Mouse (Mus musculus) heart, embryonic 10.5 days (tissue): ENCODE results near the gene Apof. TPM values are rescaled to one million over a fixed set of nuclear protein-coding genes. Genes with fewer than 3 reads are reported as not detected.
"Not testable (repeated sequence)": the region's sequence is repeated elsewhere in the genome, so short reads cannot be mapped to it uniquely, and the experiment has no call there.

Experiments used
- DNase-seq: peaks from one replicate; pipeline ENCODE4 v3.0.0-alpha.2; 2017; ENCODE audit warnings: low spot score
- H3K27ac ChIP-seq: fragments of 300-500 bp; sonication (generic); 2 replicates; pipeline ENCODE4 v1.5.1; 2016; ENCODE audit warnings: mild to moderate bottlenecking
- H3K27me3 ChIP-seq: fragments of 300-500 bp; sonication (generic); 2 replicates; pipeline ENCODE4 v1.6.1; 2016; ENCODE audit warnings: mild to moderate bottlenecking; ENCODE audit not compliant: poor library complexity, insufficient read depth, severe bottlenecking
- H3K36me3 ChIP-seq: fragments of 300-500 bp; sonication (generic); 2 replicates; pipeline ENCODE4 v1.6.1; 2016; ENCODE audit warnings: mild to moderate bottlenecking, moderate library complexity
- H3K4me1 ChIP-seq: fragments of 300-500 bp; sonication (generic); 2 replicates; pipeline ENCODE4 v1.6.1; 2016; ENCODE audit warnings: mild to moderate bottlenecking
- H3K4me3 ChIP-seq: fragments of 300-500 bp; sonication (generic); 2 replicates; pipeline ENCODE4 v1.5.1; 2016; ENCODE audit warnings: mild to moderate bottlenecking, moderate library complexity
- H3K9me3 ChIP-seq: fragments of 300-500 bp; sonication (generic); 2 replicates; pipeline ENCODE4 v1.6.1; 2016; ENCODE audit warnings: mild to moderate bottlenecking, moderate library complexity
- WGBS: fragments of 180-500 bp; shearing (Covaris S2); methylation state at CpG from one replicate; pipeline ENCODE4 v1.1.7; 2016; 5-methylcytosine and 5-hydroxymethylcytosine counted together
- polyA plus RNA-seq: library from polyadenylated mRNA; unstranded; fragments of >200 nt; fragmentation: Nextera tagmentation; extraction: Ambion mirVana; gene quantifications from 2 replicates; pipeline ENCODE4 v1.2.1, GENCODE M21; 2016

The Apof gene
- polyA plus RNA-seq, 1 experiment from 2014 or later, result 3.9 TPM

- Histone ChIP-seq H3K4me3 (no peak overlapping the region), H3K27me3 (no peaks in the 10 kb centered on the region), H3K9me3 (no peaks in the 10 kb centered on the region), H3K27ac (no peak overlapping the region), H3K36me3 (no peaks in the 10 kb centered on the region), H3K4me1 (peaks cover 2% of the 10 kb centered on the region; the same call in 1 of the 2 replicates)
- DNase-seq, result no peak
- 72% methylated on average over 6 of the region's 6 CpGs for WGBS
These were observed 4.8 kb upstream of the Apof start for GRCm38 (mm10) chr10:128263393-128264310.

- peak overlapping the region; percentile 92; the same call in 1 of the 2 replicates for H3K4me3 ChIP-seq
- no peak for DNase-seq
- H3K9me3 ChIP-seq, result no peaks in the 10 kb centered on the region
- peaks cover 16% of the 10 kb centered on the region; the same call in 1 of the 2 replicates for H3K4me1 ChIP-seq
- H3K27me3 ChIP-seq, result no peaks in the 10 kb centered on the region
- peak overlapping the region; percentile 91; the same call in 1 of the 2 replicates for H3K27ac ChIP-seq
- WGBS, result 83% methylated on average over 16 of the region's 16 CpGs
- no peaks in the 10 kb centered on the region for H3K36me3 ChIP-seq
These were observed 887 bp downstream of the Apof start for GRCm38 (mm10) chr10:128269206-128269910.

- Histone ChIP-seq H3K4me3 (peak within 1 kb of the TSS; percentile 92), H3K36me3 (0 out of 2 replicates have a peak, but pooled peaks cover 3% of the 10 kb centered on the region), H3K27ac (peak within 1 kb of the TSS; percentile 91), H3K9me3 (no peaks in the 10 kb centered on the region), H3K4me1 (peaks cover 16% of the 10 kb centered on the region; the same call in 1 of the 2 replicates), H3K27me3 (no peaks in the 10 kb centered on the region)
- peak; percentile 100 for DNase-seq
- WGBS, result under 1% methylated on average over 43 of the region's 43 CpGs
These were observed 1.9 kb downstream of the Apof start, which contains the start of gene Stat2 for GRCm38 (mm10) chr10:128270287-128270841. Stat2 (plus strand) TSS chr10:128270559.

- peak overlapping the region; percentile 91 for H3K27ac ChIP-seq
- no peaks in the 10 kb centered on the region for H3K9me3 ChIP-seq
- WGBS, result 35% methylated on average over 7 of the region's 7 CpGs
- peaks cover 16% of the 10 kb centered on the region; the same call in 1 of the 2 replicates for H3K4me1 ChIP-seq
- 0 out of 2 replicates have a peak, but pooled peaks cover 3% of the 10 kb centered on the region for H3K36me3 ChIP-seq
- peak overlapping the region; percentile 92 for H3K4me3 ChIP-seq
- no peaks in the 10 kb centered on the region for H3K27me3 ChIP-seq
- DNase-seq, result no peak
These were observed 2.4 kb downstream of the Apof start for GRCm38 (mm10) chr10:128270866-128271265.

- Histone ChIP-seq H3K27me3 (no peaks in the 10 kb centered on the region), H3K27ac (no peak overlapping the region), H3K4me3 (no peak overlapping the region), H3K36me3 (peaks cover 8% of the 10 kb centered on the region), H3K9me3 (no peaks in the 10 kb centered on the region), H3K4me1 (peaks cover 16% of the 10 kb centered on the region; the same call in 1 of the 2 replicates)
- 57% methylated on average over 2 of the region's 2 CpGs for WGBS
- no peak for DNase-seq
These were observed 3.4 kb downstream of the Apof start for GRCm38 (mm10) chr10:128271883-128272282.

GRCm38 (mm10) chr10:128272819-128273439, 4.5 kb downstream of the Apof start:
- peaks cover 16% of the 10 kb centered on the region; the same call in 1 of the 2 replicates for H3K4me1 ChIP-seq
- H3K4me3 ChIP-seq, H3K9me3 ChIP-seq, H3K27ac ChIP-seq, H3K27me3 ChIP-seq, DNase-seq: not testable (repeated sequence)
- H3K36me3 ChIP-seq, result peaks cover 15% of the 10 kb centered on the region
- WGBS, result 82% methylated on average over 6 of the region's 7 CpGs

GRCm38 (mm10) chr10:128275374-128275773, 6.9 kb downstream of the Apof start:
- H3K4me1 ChIP-seq, H3K9me3 ChIP-seq, DNase-seq, H3K4me3 ChIP-seq, H3K27me3 ChIP-seq, H3K27ac ChIP-seq: not testable (repeated sequence)
- peaks cover 35% of the 10 kb centered on the region for H3K36me3 ChIP-seq
- 94% methylated on average over 1 of the region's 1 CpGs for WGBS

- no peaks in the 10 kb centered on the region for H3K27me3 ChIP-seq
- 64% methylated on average over 6 of the region's 6 CpGs for WGBS
- 0 out of 2 replicates have a peak, but pooled peaks cover 3% of the 10 kb centered on the region for H3K4me1 ChIP-seq
- DNase-seq, result no peak
- H3K9me3 ChIP-seq, result no peaks in the 10 kb centered on the region
- H3K36me3 ChIP-seq, result peaks cover 60% of the 10 kb centered on the region
- H3K27ac ChIP-seq, result no peak overlapping the region
- H3K4me3 ChIP-seq, result no peak overlapping the region
These were observed 9.7 kb downstream of the Apof start for GRCm38 (mm10) chr10:128278158-128278557.

GRCm38 (mm10) chr10:128280943-128281342, 12.5 kb downstream of the Apof start:
- no peaks in the 10 kb centered on the region for H3K27me3 ChIP-seq
- H3K4me1 ChIP-seq, result peaks cover 8% of the 10 kb centered on the region; the same call in 1 of the 2 replicates
- WGBS, result 88% methylated on average over 6 of the region's 6 CpGs
- H3K4me3 ChIP-seq, result no peak overlapping the region
- H3K9me3 ChIP-seq, result no peaks in the 10 kb centered on the region
- H3K27ac ChIP-seq, result no peak overlapping the region
- peaks cover 81% of the 10 kb centered on the region for H3K36me3 ChIP-seq
- no peak for DNase-seq

- no peak for DNase-seq
- WGBS, result 89% methylated on average over 14 of the region's 14 CpGs
- Histone ChIP-seq H3K4me1 (peaks cover 8% of the 10 kb centered on the region; the same call in 1 of the 2 replicates), H3K36me3 (peaks cover 85% of the 10 kb centered on the region), H3K27me3 (no peaks in the 10 kb centered on the region), H3K4me3 (no peak overlapping the region), H3K27ac (no peak overlapping the region), H3K9me3 (no peaks in the 10 kb centered on the region)
These were observed 13.2 kb downstream of the Apof start for GRCm38 (mm10) chr10:128281682-128282081.

- H3K27me3 ChIP-seq, result no peaks in the 10 kb centered on the region
- H3K36me3 ChIP-seq, result peaks cover 76% of the 10 kb centered on the region
- WGBS, result 86% methylated on average over 20 of the region's 20 CpGs
- peaks cover 8% of the 10 kb centered on the region; the same call in 1 of the 2 replicates for H3K4me1 ChIP-seq
- no peak overlapping the region for H3K4me3 ChIP-seq
- no peak overlapping the region for H3K27ac ChIP-seq
- no peaks in the 10 kb centered on the region for H3K9me3 ChIP-seq
- DNase-seq, result no peak
These were observed 14.5 kb downstream of the Apof start for GRCm38 (mm10) chr10:128282886-128283450.
